Mouse (Mus musculus): ENCODE data around the gene Sirt7. TPM values are rescaled to one million over a fixed set of nuclear protein-coding genes. Genes with fewer than 3 reads are reported as not detected.

The Sirt7 gene
- total and polyA plus RNA-seq, 3 experiments: 72.3 to 78.2 TPM; not detected in 1

DNA sequence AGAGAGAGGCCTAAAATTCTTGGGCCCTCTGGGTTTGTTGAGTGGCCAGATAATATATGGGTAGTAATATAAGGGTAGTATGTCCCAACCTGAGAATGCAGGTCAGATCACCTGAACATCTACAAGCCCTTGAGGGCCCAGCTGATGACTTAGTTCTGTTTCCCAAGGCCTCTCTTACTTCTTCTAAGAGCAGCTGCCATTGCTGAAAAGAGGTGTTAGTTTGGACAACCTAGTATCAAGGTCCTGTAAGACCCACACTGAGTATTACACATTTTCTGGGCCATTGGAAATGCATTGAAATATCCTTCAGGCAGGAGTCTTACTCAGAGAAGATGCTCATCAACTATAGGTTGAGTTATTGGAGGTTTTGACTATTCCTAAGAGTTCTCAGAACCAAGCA lies 49.1 kb downstream of the Sirt7 start:
- TF ChIP-seq ETS1 (IDR thresholded peaks at IDR 0.05; ENCODE audit: low read depth, low read length): no peak
- peaks cover 4 to 27% of the 10 kb centered on the region in 2 experiments for H3K36me3 ChIP-seq (ENCODE audit: control insufficient read depth in 1 of 2, insufficient read depth in 2 of 2, low read length in 2 of 2)
- peak; percentile 50 for DNase-seq (ENCODE audit: low read depth, low spot score)
- H3K9me3 ChIP-seq (replicated peaks; ENCODE audit: insufficient read depth, low read length): no peaks in the 10 kb centered on the region
- H3K9ac ChIP-seq (ENCODE audit: control insufficient read depth, low read depth, low read length, poor library complexity, severe bottlenecking): no peak overlapping the region
- no peaks in the 10 kb centered on the region for H3K27me3 ChIP-seq (ENCODE audit: control insufficient read depth in 1 of 2, insufficient read depth in 2 of 2, low read length in 2 of 2)
- no peak overlapping the region for H3K27ac ChIP-seq (ENCODE audit: control insufficient read depth, low read depth, low read length)
- peaks cover 54% of the 10 kb centered on the region for H3K79me2 ChIP-seq (ENCODE audit: control insufficient read depth, insufficient read depth, low read length, poor library complexity)
- H3K4me3 ChIP-seq (ENCODE audit: control insufficient read depth in 1 of 2, insufficient read depth in 1 of 2, low read depth in 2 of 2, low read length in 2 of 2): no peak overlapping the region
- H3K4me1 ChIP-seq (ENCODE audit: control insufficient read depth in 1 of 2, insufficient read depth in 2 of 2, low read length in 2 of 2): peaks cover 8 to 23% of the 10 kb centered on the region in 2 experiments

DNA sequence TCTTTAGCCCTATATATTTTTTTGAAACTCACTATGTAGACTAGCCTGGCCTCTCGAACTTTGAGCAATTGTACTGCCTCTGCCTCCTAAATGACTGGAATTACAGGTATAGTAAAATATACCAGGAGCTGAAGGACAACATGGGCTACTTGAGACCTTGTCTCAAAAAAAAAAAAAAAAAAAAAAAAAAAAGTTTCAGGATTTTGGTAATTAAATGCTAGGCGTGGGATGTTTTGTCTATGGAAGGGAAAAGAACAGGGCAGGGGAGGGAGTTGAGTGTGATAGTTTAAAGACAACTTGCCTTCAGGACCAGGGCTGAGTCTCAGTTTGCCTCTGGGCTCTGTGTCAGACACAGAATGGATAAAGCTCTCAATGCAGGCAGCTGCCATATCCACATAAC lies 50.0 kb downstream of the Sirt7 start:
- DNase-seq (ENCODE audit: low read depth, low spot score): no peak

DNA sequence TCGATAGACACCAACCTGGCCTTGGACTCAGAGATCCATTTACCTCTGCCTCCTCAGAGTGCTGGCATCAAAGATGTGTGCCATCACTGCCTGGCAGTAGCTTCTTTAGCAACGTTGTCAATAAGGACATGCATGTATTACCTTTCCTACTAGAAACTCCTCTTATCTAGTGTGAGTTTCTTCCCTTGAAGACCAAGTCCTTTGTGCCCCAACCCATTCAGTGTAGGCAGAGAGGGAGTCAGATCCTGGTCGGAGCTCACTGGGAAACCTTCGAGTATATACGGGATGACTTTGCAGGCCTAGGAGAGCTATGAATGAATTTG lies 50.8 kb downstream of the Sirt7 start:
- peak overlapping the region; percentile 15 for H3K27ac ChIP-seq (ENCODE audit: control insufficient read depth, low read depth, low read length)
- peaks cover 43% of the 10 kb centered on the region for H3K79me2 ChIP-seq (ENCODE audit: control insufficient read depth, insufficient read depth, low read length, poor library complexity)
- H3K27me3 ChIP-seq (ENCODE audit: control insufficient read depth in 1 of 2, insufficient read depth in 2 of 2, low read length in 2 of 2): no peaks in the 10 kb centered on the region
- no peaks in the 10 kb centered on the region for H3K9me3 ChIP-seq (replicated peaks; ENCODE audit: insufficient read depth, low read length)
- H3K36me3 ChIP-seq (ENCODE audit: control insufficient read depth in 1 of 2, insufficient read depth in 2 of 2, low read length in 2 of 2): peaks cover 6 to 28% of the 10 kb centered on the region in 2 experiments
- peak overlapping the region; percentile 92 for H3K9ac ChIP-seq (ENCODE audit: control insufficient read depth, low read depth, low read length, poor library complexity, severe bottlenecking)
- 0 out of 4 replicates have a peak, but pooled peaks of 1 of the 2 experiments have one; percentile 8 for TF ChIP-seq EP300 (IDR thresholded peaks at IDR 0.05; ENCODE audit: low read depth in 1 of 2, low read length in 2 of 2)
- TF ChIP-seq GATA1 (IDR thresholded peaks at IDR 0.05; ENCODE audit: low read depth, low read length): 0 out of 2 replicates have a peak, but pooled peaks have one; percentile 10
- TF ChIP-seq POLR2AphosphoS2 (IDR thresholded peaks at IDR 0.05; ENCODE audit: low read length): 0 out of 2 replicates have a peak, but pooled peaks have one; percentile 5
- no peak for TF ChIP-seq MYB (IDR thresholded peaks at IDR 0.05; ENCODE audit: low read depth, low read length)
- TF ChIP-seq TBP (IDR thresholded peaks at IDR 0.05; ENCODE audit: low read depth, low read length): 0 out of 2 replicates have a peak, but pooled peaks have one; percentile 18
- no peak for TF ChIP-seq USF2 (IDR thresholded peaks at IDR 0.05; ENCODE audit: borderline replicate concordance in 1 of 2, insufficient read depth in 1 of 2, low read depth in 1 of 2, low read length in 2 of 2)
- TF ChIP-seq CHD1 (IDR thresholded peaks at IDR 0.05; ENCODE audit: low read depth, low read length): no peak
- no peak for TF ChIP-seq SIN3A (IDR thresholded peaks at IDR 0.05; ENCODE audit: low read length)
- peak; percentile 68 for DNase-seq (ENCODE audit: low read depth, low spot score)
- peaks cover 5 to 18% of the 10 kb centered on the region in 2 experiments for H3K4me1 ChIP-seq (ENCODE audit: control insufficient read depth in 1 of 2, insufficient read depth in 2 of 2, low read length in 2 of 2)
- peak overlapping the region; percentile 79 to 88 for H3K4me3 ChIP-seq (ENCODE audit: control insufficient read depth in 1 of 2, insufficient read depth in 1 of 2, low read depth in 2 of 2, low read length in 2 of 2)

More for the DNA sequence above, 50.0 kb downstream of the Sirt7 start:
- Histone ChIP-seq H3K9me3 (replicated peaks; ENCODE audit: insufficient read depth, low read length) (no peaks in the 10 kb centered on the region), H3K27ac (ENCODE audit: control insufficient read depth, low read depth, low read length) (no peak overlapping the region; the same call in 1 of the 2 replicates), H3K27me3 (ENCODE audit: control insufficient read depth in 1 of 2, insufficient read depth in 2 of 2, low read length in 2 of 2) (no peaks in the 10 kb centered on the region), H3K4me1 (ENCODE audit: control insufficient read depth in 1 of 2, insufficient read depth in 2 of 2, low read length in 2 of 2) (peaks cover 8 to 22% of the 10 kb centered on the region in 2 experiments), H3K79me2 (ENCODE audit: control insufficient read depth, insufficient read depth, low read length, poor library complexity) (peaks cover 51% of the 10 kb centered on the region), H3K4me3 (ENCODE audit: control insufficient read depth in 1 of 2, insufficient read depth in 1 of 2, low read depth in 2 of 2, low read length in 2 of 2) (no peak overlapping the region; a peak in 1 of 4 replicates), H3K9ac (ENCODE audit: control insufficient read depth, low read depth, low read length, poor library complexity, severe bottlenecking) (peak overlapping the region; percentile 92), H3K36me3 (ENCODE audit: control insufficient read depth in 1 of 2, insufficient read depth in 2 of 2, low read length in 2 of 2) (peaks cover 8 to 33% of the 10 kb centered on the region in 2 experiments)
- TF ChIP-seq MYB (IDR thresholded peaks at IDR 0.05; ENCODE audit: low read depth, low read length): no peak
- peak in 1 of 2 experiments; percentile 10; a peak in 1 of 4 replicates for TF ChIP-seq POLR2A (IDR thresholded peaks at IDR 0.05; ENCODE audit: control insufficient read depth in 1 of 2, insufficient read depth in 1 of 2, low read depth in 1 of 2, low read length in 2 of 2, poor library complexity in 1 of 2)
- TF ChIP-seq ZC3H11A (IDR thresholded peaks at IDR 0.05; ENCODE audit: low read depth, low read length): no peak
- TF ChIP-seq ZMIZ1 (IDR thresholded peaks at IDR 0.05; ENCODE audit: low read depth, low read length): no peak
- TF ChIP-seq ZNF384 (IDR thresholded peaks at IDR 0.05; ENCODE audit: low read depth, low read length): peak; percentile 79
- no peak for TF ChIP-seq E2F4 (IDR thresholded peaks at IDR 0.05; ENCODE audit: borderline replicate concordance, low read depth, low read length)
- TF ChIP-seq MAFK (IDR thresholded peaks at IDR 0.05; ENCODE audit: borderline replicate concordance, low read depth, low read length): no peak
- no peak for TF ChIP-seq POLR2AphosphoS2 (IDR thresholded peaks at IDR 0.05; ENCODE audit: low read length)

All from MEL (cell line).